Mouse (Mus musculus) embryonic facial prominence, embryonic 14.5 days (tissue): ENCODE measurements around the gene Aldh3b2. TPM values are rescaled to one million over a fixed set of nuclear protein-coding genes. Genes with fewer than 3 reads are reported as not detected.
"Not testable (repeated sequence)": the region's sequence is repeated elsewhere in the genome, so short reads cannot be mapped to it uniquely, and the experiment has no call there.

ENCODE experiments used
- ATAC-seq: fragments of 200-750 bp; cut with Nextera tagmentation; 2 replicates; pipeline ENCODE4 v1.8.0; 2017; ENCODE audit warnings: low read depth, moderate number of reproducible peaks, moderate TSS enrichment
- DNase-seq: peaks from one replicate; pipeline ENCODE4 v3.0.0-alpha.2; 2015; ENCODE audit warnings: low spot score
- H3K27ac ChIP-seq: fragments of 300-500 bp; sonication (generic); replicated peaks from 2 replicates; pipeline ENCODE4 v1.5.1; 2014; ENCODE audit warnings: low read depth, mild to moderate bottlenecking, low read length, moderate library complexity
- H3K27me3 ChIP-seq: fragments of 300-500 bp; sonication (generic); replicated peaks from 2 replicates; pipeline ENCODE4 v1.6.1; 2014; ENCODE audit warnings: low read length; ENCODE audit not compliant: control insufficient read depth, insufficient read depth
- H3K36me3 ChIP-seq: fragments of 300-500 bp; sonication (generic); 2 replicates; pipeline ENCODE4 v1.6.1; 2014; ENCODE audit warnings: low read length, mixed read lengths; ENCODE audit not compliant: control insufficient read depth, insufficient read depth
- H3K4me1 ChIP-seq: fragments of 300-500 bp; sonication (generic); 2 replicates; pipeline ENCODE4 v1.6.1; 2014; ENCODE audit warnings: antibody characterized with exemption, low read length; ENCODE audit not compliant: control insufficient read depth, insufficient read depth
- H3K4me2 ChIP-seq: fragments of 300-500 bp; sonication (generic); 2 replicates; pipeline ENCODE4 v1.6.1; 2014; ENCODE audit warnings: low read depth, mild to moderate bottlenecking, low read length, moderate library complexity, mixed read lengths
- H3K4me3 ChIP-seq: fragments of 300-500 bp; sonication (generic); 2 replicates; pipeline ENCODE4 v1.5.1; 2014; ENCODE audit warnings: low read depth, mild to moderate bottlenecking, low read length
- H3K9ac ChIP-seq: fragments of 300-500 bp; sonication (generic); 2 replicates; pipeline ENCODE4 v1.6.1; 2014; ENCODE audit warnings: low read depth, mild to moderate bottlenecking, low read length, moderate library complexity, mixed read lengths
- H3K9me3 ChIP-seq: fragments of 300-500 bp; sonication (generic); 2 replicates; pipeline ENCODE4 v1.6.1; 2016; ENCODE audit warnings: low read length; ENCODE audit not compliant: control insufficient read depth
- WGBS: fragments of 180-500 bp; shearing (Covaris S2); extraction: QIAGEN DNeasy Blood & Tissue Kit; methylation state at CpG from one replicate; pipeline ENCODE4 v1.1.7; 2014; 5-methylcytosine and 5-hydroxymethylcytosine counted together
- polyA plus RNA-seq: library from polyadenylated mRNA; unstranded; fragments of >200 nt; fragmentation: Nextera tagmentation; extraction: Ambion mirVana; gene quantifications from 2 replicates; pipeline ENCODE4 v1.2.1, GENCODE M21; 2014

Aldh3b2 gene
- polyA plus RNA-seq, 1 experiment from 2014 or later = 9.2 TPM

DNA sequence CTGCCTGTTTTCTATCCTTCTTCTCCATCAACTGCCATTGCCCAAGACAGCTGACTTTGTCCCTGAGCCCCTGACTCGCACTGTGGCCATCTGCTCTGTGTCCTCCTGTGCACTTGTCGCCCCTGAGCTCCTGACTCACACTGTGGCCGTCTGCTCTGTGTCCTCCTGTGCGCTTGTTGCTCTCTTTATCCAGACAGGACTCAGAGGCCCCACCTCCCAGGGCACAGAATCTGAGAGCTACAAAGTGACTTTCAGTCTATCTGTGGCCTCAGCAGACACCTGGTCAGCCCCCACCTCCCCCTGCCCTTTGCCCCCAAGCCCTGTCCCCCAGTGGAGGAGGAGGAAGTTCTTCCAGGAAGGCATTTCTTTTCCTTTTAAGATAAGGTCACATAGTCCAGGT lies 16.3 kb upstream of the Aldh3b2 start:
- Histone ChIP-seq H3K36me3 (no peaks in the 10 kb centered on the region), H3K27me3 (no peaks in the 10 kb centered on the region), H3K4me1 (no peaks in the 10 kb centered on the region), H3K4me2 (no peak overlapping the region), H3K9me3 (no peaks in the 10 kb centered on the region), H3K27ac (no peak overlapping the region), H3K4me3 (no peak overlapping the region), H3K9ac (no peak overlapping the region)
- DNase-seq (no peak), ATAC-seq (no peak)
- 49% methylated on average over 4 of the region's 4 CpGs for WGBS

DNA sequence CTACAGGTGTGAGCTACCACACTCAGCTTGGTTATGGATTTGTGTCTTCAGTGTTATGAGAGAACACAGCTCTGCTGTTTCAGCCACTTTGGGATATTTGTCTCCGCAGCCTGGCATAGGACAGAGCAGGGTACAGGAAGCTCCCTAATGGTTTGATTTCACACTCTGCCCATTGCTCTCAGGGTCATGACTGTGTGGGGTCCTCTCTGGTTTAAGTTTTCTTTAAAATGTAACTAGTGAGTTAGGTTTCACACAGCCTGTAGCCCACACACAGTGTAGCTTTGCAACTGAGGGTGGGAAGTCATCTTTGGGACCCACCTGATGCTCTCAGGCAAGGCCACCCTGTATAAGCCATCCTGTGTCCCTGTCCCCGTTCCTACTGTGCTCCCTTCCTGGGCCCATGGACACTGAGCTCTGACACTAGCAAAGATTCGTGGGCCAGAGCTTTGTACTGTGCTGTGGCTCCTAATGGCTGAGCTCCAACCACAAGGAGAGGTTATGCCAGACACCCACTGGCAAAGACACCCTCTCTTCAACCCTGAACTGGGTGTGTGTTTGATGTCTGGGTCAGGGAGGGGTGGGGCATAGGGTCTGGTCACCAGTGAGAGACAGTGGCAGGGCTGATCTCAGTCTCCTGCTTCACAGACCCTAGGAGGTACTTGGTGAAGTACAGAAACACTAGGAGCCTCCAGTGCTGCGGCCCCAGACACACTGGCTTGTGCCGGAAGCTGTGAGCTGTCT lies 14.7 kb upstream of the Aldh3b2 start:
- H3K4me3 ChIP-seq, H3K4me1 ChIP-seq, H3K4me2 ChIP-seq, H3K27me3 ChIP-seq, ATAC-seq, H3K36me3 ChIP-seq, H3K27ac ChIP-seq, H3K9me3 ChIP-seq, DNase-seq, H3K9ac ChIP-seq: not testable (repeated sequence)
- 73% methylated on average over 5 of the region's 5 CpGs for WGBS

DNA sequence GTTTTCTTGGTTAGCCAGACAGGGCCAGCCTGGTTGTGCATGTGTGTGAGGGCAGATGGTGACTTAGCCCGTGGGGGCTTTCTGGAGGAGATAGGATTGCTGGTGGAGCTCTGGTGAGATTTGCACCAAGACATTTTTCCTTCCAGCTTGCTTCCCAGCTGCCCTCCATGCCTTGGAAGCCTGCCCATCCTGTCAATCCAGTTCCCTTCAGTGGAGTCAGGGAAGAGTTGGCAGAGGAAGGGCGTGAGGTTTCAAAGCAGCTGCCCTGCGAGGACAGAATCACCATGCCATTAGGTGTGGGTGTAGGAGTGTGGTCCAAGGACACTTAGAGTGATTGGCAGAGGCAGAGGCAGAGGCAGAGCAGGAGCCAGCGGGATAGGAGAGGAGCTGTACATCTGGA lies 13.7 kb upstream of the Aldh3b2 start, which contains the start of gene Aldh3b3:
TSS of gene Aldh3b3 (plus strand) at position 176 of the 400 bp plus-strand sequence.
- no peak for ATAC-seq
- H3K4me1 ChIP-seq = no peaks in the 10 kb centered on the region
- no peaks in the 10 kb centered on the region for H3K36me3 ChIP-seq
- H3K4me2 ChIP-seq = no peak within 1 kb of the TSS
- WGBS = 61% methylated on average over 4 of the region's 4 CpGs
- H3K9ac ChIP-seq = no peak within 1 kb of the TSS
- DNase-seq = no peak
- no peaks in the 10 kb centered on the region for H3K27me3 ChIP-seq
- H3K4me3 ChIP-seq = no peak within 1 kb of the TSS
- no peaks in the 10 kb centered on the region for H3K9me3 ChIP-seq
- H3K27ac ChIP-seq = no peak within 1 kb of the TSS

DNA sequence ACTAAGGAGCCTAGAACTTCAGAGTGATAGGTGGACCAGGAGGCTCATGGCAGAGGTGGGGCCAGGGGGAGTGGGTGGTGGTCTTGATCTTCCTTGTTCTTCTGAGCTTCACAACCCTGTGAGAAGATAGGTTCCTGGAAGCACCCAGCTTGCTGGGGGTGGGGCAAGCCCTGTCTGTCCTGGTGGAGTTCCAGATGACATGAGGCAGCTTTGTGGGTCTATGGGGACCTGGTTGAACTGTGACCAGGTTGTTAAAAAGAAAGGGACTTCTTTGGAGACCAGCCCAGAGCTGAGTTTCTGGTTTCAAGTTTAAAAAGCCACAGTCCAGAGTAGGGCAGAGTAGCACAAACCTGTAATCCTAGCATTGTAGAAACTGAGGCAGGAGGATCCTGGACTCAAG lies 13.1 kb upstream of the Aldh3b2 start:
- ATAC-seq (no peak), DNase-seq (no peak)
- H3K9me3 ChIP-seq = no peaks in the 10 kb centered on the region
- H3K27ac ChIP-seq = no peak overlapping the region
- no peak overlapping the region for H3K4me3 ChIP-seq
- no peaks in the 10 kb centered on the region for H3K36me3 ChIP-seq
- H3K9ac ChIP-seq = no peak overlapping the region
- no peaks in the 10 kb centered on the region for H3K4me1 ChIP-seq
- no peaks in the 10 kb centered on the region for H3K27me3 ChIP-seq
- no peak overlapping the region for H3K4me2 ChIP-seq

DNA sequence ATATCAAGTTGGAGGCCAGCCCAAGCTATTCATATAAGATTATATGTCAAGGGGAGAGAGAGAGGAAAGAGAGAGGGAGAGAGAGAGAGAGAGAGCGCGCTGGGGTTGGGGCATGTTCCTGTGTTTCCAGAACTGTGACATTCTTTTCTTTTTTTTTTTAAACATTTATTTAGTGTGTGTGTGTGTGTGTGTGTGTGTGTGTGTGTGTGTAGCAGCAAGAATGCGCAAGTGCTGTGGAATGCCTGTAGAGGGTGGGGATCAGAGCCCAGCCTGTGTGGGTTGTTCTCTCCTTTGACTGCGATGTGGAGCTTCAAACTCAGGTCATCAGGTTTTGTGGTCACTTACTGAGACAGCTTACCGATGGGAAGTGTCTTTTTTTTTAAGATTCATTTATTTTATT lies 11.9 kb upstream of the Aldh3b2 start:
- Histone ChIP-seq H3K27ac (no peak overlapping the region), H3K9me3 (no peaks in the 10 kb centered on the region), H3K36me3 (no peaks in the 10 kb centered on the region), H3K4me1 (no peaks in the 10 kb centered on the region), H3K9ac (no peak overlapping the region), H3K4me2 (no peak overlapping the region), H3K4me3 (no peak overlapping the region), H3K27me3 (no peaks in the 10 kb centered on the region)
- DNase-seq (no peak), ATAC-seq (no peak)
- WGBS = 67% methylated on average over 5 of the region's 5 CpGs

DNA sequence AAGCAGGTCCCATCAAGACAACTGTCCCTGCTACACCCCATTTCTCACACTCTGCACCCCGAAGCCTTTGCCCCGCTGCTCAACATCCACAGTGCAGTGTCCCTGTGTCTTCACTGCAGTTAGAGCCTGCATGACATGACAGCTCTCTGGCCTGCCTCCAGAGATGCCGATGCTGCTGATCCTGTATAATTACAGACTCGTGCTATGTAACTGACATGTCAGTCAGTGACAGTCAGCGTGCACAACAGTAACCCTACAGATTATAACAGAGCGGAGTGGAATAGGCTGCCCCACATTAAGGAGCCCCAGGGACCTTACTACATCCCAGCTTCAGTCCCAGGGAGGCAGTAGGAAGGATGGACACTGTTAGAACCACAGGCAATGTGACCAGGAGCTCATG lies 10.3 kb upstream of the Aldh3b2 start:
- not testable (repeated sequence) for ATAC-seq, H3K36me3 ChIP-seq, H3K9ac ChIP-seq, H3K4me3 ChIP-seq, H3K4me2 ChIP-seq, H3K4me1 ChIP-seq, H3K9me3 ChIP-seq, H3K27ac ChIP-seq, H3K27me3 ChIP-seq, DNase-seq
- WGBS = 60% methylated on average over 5 of the region's 6 CpGs

DNA sequence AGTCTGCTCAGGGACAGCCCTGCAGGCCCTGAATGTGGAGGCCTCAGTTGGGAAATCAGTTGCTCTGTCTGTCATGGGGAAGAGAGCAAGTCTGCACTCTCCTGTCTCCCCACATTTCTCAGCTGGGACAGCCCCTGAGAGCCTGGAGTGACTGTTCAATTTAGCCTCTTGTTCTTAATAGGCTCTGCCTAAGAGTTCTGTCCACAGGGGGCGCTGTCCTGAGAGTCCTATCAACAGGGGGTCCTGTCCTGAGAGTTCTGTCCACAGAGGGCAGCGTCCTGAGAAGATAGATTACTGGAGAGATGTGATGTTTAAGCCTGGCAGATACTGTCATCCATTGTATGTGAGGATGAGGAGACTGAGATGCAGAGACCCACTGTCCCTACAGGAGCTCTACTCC lies 9.7 kb upstream of the Aldh3b2 start:
- no peak overlapping the region for H3K4me2 ChIP-seq
- H3K27ac ChIP-seq = no peak overlapping the region
- no peaks in the 10 kb centered on the region for H3K9me3 ChIP-seq
- H3K4me3 ChIP-seq = no peak overlapping the region
- H3K9ac ChIP-seq = no peak overlapping the region
- ATAC-seq (no peak), DNase-seq (no peak)
- no peaks in the 10 kb centered on the region for H3K36me3 ChIP-seq
- WGBS = 7% methylated on average over 2 of the region's 2 CpGs
- H3K4me1 ChIP-seq = no peaks in the 10 kb centered on the region
- no peaks in the 10 kb centered on the region for H3K27me3 ChIP-seq

DNA sequence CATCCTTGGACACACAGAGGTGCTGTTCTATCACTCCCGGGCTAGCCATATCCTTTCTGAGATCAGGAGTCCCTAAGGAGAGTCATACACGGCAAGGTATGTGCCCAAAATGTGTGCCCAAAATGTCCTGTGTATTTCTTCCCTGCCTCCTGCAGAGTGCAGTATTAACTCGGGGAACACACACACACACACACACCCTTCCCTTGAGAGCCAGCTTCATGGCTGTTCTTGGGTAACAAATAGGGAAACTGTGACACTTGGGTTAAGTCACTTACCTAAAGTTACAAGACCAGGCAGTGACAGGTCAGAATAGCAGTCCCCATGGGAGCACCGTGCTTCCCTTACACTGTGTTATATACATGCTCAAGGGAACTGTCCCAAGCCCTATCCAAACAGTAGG lies 8.1 kb upstream of the Aldh3b2 start:
- no peaks in the 10 kb centered on the region for H3K27me3 ChIP-seq
- H3K4me2 ChIP-seq = no peak overlapping the region
- no peak overlapping the region for H3K4me3 ChIP-seq
- no peaks in the 10 kb centered on the region for H3K36me3 ChIP-seq
- WGBS = 64% methylated on average over 4 of the region's 4 CpGs
- no peak overlapping the region for H3K27ac ChIP-seq
- H3K4me1 ChIP-seq = no peaks in the 10 kb centered on the region
- ATAC-seq (no peak), DNase-seq (no peak)
- H3K9ac ChIP-seq = no peak overlapping the region
- no peaks in the 10 kb centered on the region for H3K9me3 ChIP-seq

DNA sequence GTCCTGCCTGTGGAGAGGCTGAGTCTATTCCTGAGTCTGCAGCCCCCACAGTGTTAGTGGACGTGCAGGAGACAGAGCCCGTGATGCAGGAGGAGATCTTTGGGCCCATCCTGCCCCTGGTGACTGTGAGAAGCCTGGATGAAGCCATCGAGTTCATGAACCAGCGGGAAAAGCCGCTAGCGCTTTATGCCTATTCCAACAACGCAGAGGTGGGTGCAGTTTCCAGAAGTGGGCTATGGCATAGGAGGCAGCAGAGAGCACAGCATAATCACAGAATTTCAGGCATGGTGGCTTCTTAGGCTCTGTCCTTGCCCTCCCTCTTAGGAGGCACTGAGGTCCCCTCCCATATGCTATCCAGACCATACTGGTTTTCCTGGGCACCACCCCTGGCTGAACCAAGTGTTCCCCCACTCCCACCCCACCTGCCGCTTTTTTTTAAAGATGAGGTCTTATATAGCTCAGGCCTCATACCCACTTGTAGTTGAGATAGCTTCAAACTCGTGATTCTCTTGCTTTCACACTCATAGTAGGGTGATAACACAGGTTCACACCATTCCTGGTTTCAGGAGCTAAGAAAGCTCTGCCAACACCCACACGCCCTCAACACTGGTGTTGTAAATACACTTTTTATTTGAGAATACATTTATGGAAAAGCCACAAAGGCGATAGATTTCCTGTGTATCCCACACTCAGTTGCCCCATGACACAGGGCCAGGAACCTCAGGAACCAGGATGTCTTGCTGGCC lies 5.6 kb upstream of the Aldh3b2 start:
- 73% methylated on average over 11 of the region's 11 CpGs for WGBS
- Histone ChIP-seq H3K9ac (no peak overlapping the region), H3K4me2 (no peak overlapping the region), H3K4me3 (no peak overlapping the region), H3K27me3 (no peaks in the 10 kb centered on the region), H3K36me3 (no peaks in the 10 kb centered on the region), H3K4me1 (no peaks in the 10 kb centered on the region), H3K9me3 (no peaks in the 10 kb centered on the region), H3K27ac (no peak overlapping the region)
- ATAC-seq (no peak), DNase-seq (no peak)
